Mouse (Mus musculus) c-Kit-negative CD71-positive TER-119-positive erythroid progenitor cells, embryonic 14.5 days (primary cell): Measurements from ENCODE around the gene Slc35b1.

Experiments
- DNase-seq: peaks from one replicate; pipeline ENCODE4 v3.0.0-alpha.2; 2013; ENCODE audit warnings: low read depth, low spot score

Gene Slc35b1

GRCm38 (mm10) chr11:95384319-95384972 is at the start of gene Slc35b1:
TSS of gene Slc35b1 (plus strand) at chr11:95384692.
- peak; percentile 96 for DNase-seq

GRCm38 (mm10) chr11:95336568-95337128 is 47.8 kb upstream of the Slc35b1 start, which contains the start of gene Fam117a:
TSS of gene Fam117a (plus strand) at chr11:95337018.
- peak; percentile 74 for DNase-seq

GRCm38 (mm10) chr11:95337129-95337813 is 47.2 kb upstream of the Slc35b1 start:
- no peak for DNase-seq

- DNase-seq = no peak
Observed at GRCm38 (mm10) chr11:95337846-95338342, 46.6 kb upstream of the Slc35b1 start.

GRCm38 (mm10) chr11:95339471-95340021 is 44.9 kb upstream of the Slc35b1 start:
- DNase-seq = peak; percentile 88

- no peak for DNase-seq
Observed at GRCm38 (mm10) chr11:95340259-95340658, 44.2 kb upstream of the Slc35b1 start.

GRCm38 (mm10) chr11:95340664-95341063 is 43.8 kb upstream of the Slc35b1 start:
- DNase-seq = no peak

GRCm38 (mm10) chr11:95343180-95343579 is 41.3 kb upstream of the Slc35b1 start:
- DNase-seq = no peak

- DNase-seq = no peak
Observed at GRCm38 (mm10) chr11:95344181-95344580, 40.3 kb upstream of the Slc35b1 start.

- no peak for DNase-seq
Observed at GRCm38 (mm10) chr11:95350289-95350688, 34.2 kb upstream of the Slc35b1 start.

- no peak for DNase-seq
Observed at GRCm38 (mm10) chr11:95350960-95351359, 33.5 kb upstream of the Slc35b1 start.

GRCm38 (mm10) chr11:95352686-95353085 is 31.8 kb upstream of the Slc35b1 start:
- no peak for DNase-seq

- DNase-seq = no peak
Observed at GRCm38 (mm10) chr11:95353226-95353625, 31.3 kb upstream of the Slc35b1 start.

- DNase-seq = no peak
Observed at GRCm38 (mm10) chr11:95354228-95354944, 30.1 kb upstream of the Slc35b1 start.

- no peak for DNase-seq
Observed at GRCm38 (mm10) chr11:95354945-95355660, 29.4 kb upstream of the Slc35b1 start.

GRCm38 (mm10) chr11:95355661-95356011 is 28.9 kb upstream of the Slc35b1 start:
- no peak for DNase-seq

GRCm38 (mm10) chr11:95356039-95356438 is 28.5 kb upstream of the Slc35b1 start:
- DNase-seq = no peak

- peak; percentile 79 for DNase-seq
Observed at GRCm38 (mm10) chr11:95356469-95357273, 27.8 kb upstream of the Slc35b1 start.

GRCm38 (mm10) chr11:95358263-95358662 is 26.2 kb upstream of the Slc35b1 start:
- no peak for DNase-seq

GRCm38 (mm10) chr11:95364388-95364787 is 20.1 kb upstream of the Slc35b1 start:
- no peak for DNase-seq
